Mouse (Mus musculus) neural tube, postnatal 0 days (tissue): ENCODE measurements around the gene Slc8b1. TPM values are rescaled to one million over a fixed set of nuclear protein-coding genes. Genes with fewer than 3 reads are reported as not detected.

ENCODE experiments used
- polyA plus RNA-seq: library from polyadenylated mRNA; unstranded; fragments of >200 nt; fragmentation: Nextera tagmentation; extraction: Ambion mirVana; gene quantifications from 2 replicates; pipeline ENCODE4 v1.2.1, GENCODE M21; 2015

Gene Slc8b1
- polyA plus RNA-seq = 3.4 and 3.6 TPM in 2 replicates

GRCm38 (mm10) chr5:120510982-120511642 lies at the start of gene Slc8b1:
Gene Slc8b1, plus strand, starts transcription at chr5:120511168.

DNA sequence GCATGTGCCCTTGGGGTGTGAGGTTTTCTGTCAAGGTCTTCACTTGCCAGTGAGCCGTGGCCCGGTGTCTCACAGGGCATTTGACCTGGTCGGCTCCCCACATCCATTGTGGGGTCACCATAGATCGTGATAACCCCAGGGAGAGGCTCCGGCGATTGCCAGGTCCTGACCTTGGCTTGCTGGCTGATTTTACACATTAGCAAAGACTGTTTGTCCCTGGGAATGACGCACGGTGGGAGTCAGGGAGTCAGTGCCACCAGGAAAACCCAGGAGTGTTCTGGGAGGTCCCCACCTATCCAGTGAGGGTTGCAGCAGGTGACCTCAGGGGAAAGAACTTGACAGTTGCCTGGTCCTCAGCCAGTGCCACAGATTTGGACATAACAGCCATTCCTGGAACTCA lies 38.2 kb upstream of the Slc8b1 start, which contains the start of gene Sdsl:
Gene Sdsl, minus strand, starts transcription at position 41 of the 400 bp plus-strand sequence.

GRCm38 (mm10) chr5:120476296-120476695 lies 34.7 kb upstream of the Slc8b1 start, which contains the start of gene Sds:
Gene Sds, plus strand, starts transcription at chr5:120476526.

DNA sequence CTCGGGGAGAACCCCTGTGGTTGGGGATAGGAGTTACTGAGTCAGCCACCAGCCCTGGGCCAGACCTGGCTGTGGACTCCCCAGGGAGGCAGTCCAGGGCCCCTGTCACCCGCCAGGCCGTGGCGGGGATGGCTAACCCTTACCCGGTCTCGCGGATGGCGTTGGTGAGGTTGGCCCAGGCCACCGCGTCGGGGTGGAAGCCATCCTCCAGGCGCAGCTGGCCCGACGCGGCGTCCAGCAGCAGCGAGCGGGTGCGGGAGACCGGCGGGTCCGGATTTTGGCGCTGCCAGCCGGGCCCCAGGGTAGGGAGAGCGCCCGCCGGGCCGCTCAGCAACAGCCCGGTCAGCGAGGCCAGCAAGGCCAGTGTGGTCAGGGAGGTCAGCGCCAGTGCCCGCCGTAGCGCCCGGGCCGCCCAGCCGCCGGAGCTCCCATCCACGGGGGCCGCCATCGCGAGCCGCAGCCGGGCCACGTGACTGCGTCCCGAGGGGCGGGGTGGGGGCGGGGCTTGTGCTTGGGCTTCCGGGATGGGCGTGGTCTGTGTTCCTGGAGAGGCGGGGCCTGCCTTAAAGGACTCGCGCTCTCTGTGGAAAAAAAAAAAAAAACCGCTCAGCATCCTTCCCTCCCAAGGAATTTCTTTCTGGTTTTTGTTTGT lies 7.7 kb upstream of the Slc8b1 start, which contains the start of gene Plbd2:
Gene Plbd2, minus strand, starts transcription at position 482 of the 652 bp plus-strand sequence.

Other genes starting within 250 kb of the Slc8b1 start
- 14.8 and 15.4 TPM in 2 replicates for gene Lhx5, start 79.5 kb upstream of the Slc8b1 start, polyA plus RNA-seq
- 8.5 and 10.7 TPM in 2 replicates for gene Sdsl, start 38.4 kb upstream of the Slc8b1 start, polyA plus RNA-seq
- 1.2 and 1.4 TPM in 2 replicates for gene Sds, start 34.6 kb upstream of the Slc8b1 start, polyA plus RNA-seq
- 64.6 and 67.7 TPM in 2 replicates for gene Plbd2, start 7.5 kb upstream of the Slc8b1 start, polyA plus RNA-seq
- gene Tpcn1, start 77.5 kb downstream of the Slc8b1 start, polyA plus RNA-seq = 21.8 and 23.6 TPM in 2 replicates
- gene Iqcd, start 77.8 kb downstream of the Slc8b1 start, polyA plus RNA-seq = 1.1 and 1.2 TPM in 2 replicates
- gene Rita1, start 101.4 kb downstream of the Slc8b1 start, polyA plus RNA-seq = 34.9 and 36.0 TPM in 2 replicates
- gene Ddx54, start 101.6 kb downstream of the Slc8b1 start, polyA plus RNA-seq = 26.9 and 28.1 TPM in 2 replicates
- gene Cfap73, start 123.1 kb downstream of the Slc8b1 start, polyA plus RNA-seq = 1.0 and 1.2 TPM in 2 replicates
- 1.5 and 2.8 TPM in 2 replicates for gene Rasal1, start 137.6 kb downstream of the Slc8b1 start, polyA plus RNA-seq
- gene Dtx1, start 200.8 kb downstream of the Slc8b1 start, polyA plus RNA-seq = 61.0 and 64.5 TPM in 2 replicates
- gene Oas2, start 238.7 kb downstream of the Slc8b1 start, polyA plus RNA-seq = 0.48 and 0.66 TPM in 2 replicates